Mouse (Mus musculus): ENCODE results near the gene Egfr. TPM values are rescaled to one million over a fixed set of nuclear protein-coding genes. Genes with fewer than 3 reads are reported as not detected.

The Egfr gene
- total RNA-seq, 2 experiments from 2014 or later, result 17.6 to 19.0 TPM

DNA sequence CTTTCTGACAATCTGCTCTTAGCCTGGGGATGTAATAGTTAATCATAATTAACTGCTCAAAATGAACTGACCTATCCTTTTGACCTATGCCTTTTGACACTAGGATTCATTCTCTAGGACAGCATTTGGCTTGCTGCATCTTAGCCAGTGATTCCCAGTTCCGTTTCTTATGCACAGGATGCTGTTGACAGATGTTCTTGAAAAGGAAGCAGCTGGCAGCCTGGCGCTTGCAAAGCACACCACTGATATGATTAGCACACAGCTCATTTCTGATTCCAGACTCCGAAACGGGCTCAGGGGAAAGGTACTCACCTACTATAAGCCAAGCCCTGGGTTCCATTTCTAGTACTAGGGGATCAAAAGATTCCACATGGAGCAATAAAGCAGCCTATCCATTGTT, 20.7 kb downstream of the Egfr start:
- no peak for DNase-seq (ENCODE audit: low spot score in 2 of 2)

DNA sequence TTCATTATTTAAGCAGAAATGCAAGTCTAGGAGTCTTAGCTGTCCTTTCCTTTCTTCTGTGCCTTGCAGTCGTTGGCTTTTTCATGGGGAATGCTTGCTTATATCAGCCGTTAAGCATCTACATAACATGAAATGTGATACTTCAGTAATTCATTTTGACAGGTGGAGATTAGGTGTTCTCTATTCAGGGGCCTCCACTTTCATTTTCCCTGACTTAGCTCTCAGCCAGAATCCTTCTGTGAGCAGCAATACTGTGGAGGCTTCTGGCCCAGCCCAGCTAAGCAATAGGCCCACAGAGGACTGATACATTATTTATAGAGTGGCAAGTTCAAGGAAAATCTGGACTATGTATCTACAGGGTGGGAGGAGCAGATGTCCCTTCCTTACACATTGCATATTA, 25.0 kb downstream of the Egfr start:
- DNase-seq (ENCODE audit: low spot score in 2 of 2), result no peak

- no peak for DNase-seq (ENCODE audit: low spot score in 2 of 2)
These were observed 29.6 kb downstream of the Egfr start for GRCm38 (mm10) chr11:16781604-16782003.

- DNase-seq (ENCODE audit: low spot score in 2 of 2), result no peak
These were observed 32.1 kb downstream of the Egfr start for GRCm38 (mm10) chr11:16783926-16784659.

DNA sequence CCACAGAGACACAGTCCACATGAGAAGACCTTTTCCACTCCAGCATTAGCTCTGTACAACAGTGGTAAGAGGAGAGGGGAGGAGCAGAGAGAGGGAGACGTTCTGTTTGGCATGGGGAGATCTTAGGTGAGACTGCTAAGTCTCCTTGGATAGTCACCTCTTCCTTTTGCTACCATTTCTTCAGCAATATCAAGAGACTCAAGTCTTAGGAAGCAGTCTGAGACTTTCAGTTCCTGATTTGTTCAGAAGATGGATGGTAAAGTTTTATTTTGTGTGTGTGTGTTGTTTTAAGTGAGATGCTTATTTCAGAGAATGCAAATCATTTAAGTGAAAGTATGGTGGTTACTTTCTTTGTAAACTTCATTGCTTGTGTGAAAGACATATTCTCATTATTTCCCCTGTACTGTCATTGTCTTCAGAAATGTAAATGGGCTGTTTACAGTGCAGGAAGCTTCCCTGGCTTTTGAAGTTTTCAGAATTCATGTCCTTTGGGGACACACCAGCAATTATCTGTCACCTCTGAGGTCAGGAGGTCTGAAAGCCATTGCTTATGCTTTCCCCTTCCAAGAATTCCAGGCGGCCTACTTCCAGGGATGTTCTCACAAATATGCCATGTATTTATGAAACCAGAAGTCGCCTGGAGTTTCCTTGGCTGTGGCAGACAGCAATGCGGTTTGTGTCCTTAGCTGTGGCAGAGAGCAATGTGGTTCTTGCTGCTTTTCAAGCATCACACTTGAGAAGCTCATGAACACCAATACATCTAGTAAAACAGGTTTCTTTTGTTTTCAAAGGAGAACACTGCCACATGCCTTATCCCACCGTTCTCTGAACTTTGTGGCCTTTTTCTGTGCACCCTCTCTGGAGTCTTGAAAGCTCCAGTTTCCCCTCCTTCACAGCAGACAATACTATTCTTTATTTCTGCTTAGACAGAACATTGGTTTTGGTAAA, 40.9 kb downstream of the Egfr start:
- no peak for DNase-seq (ENCODE audit: low spot score in 2 of 2)

GRCm38 (mm10) chr11:16795012-16795411, 43.0 kb downstream of the Egfr start:
- DNase-seq (ENCODE audit: low spot score in 2 of 2), result no peak

DNA sequence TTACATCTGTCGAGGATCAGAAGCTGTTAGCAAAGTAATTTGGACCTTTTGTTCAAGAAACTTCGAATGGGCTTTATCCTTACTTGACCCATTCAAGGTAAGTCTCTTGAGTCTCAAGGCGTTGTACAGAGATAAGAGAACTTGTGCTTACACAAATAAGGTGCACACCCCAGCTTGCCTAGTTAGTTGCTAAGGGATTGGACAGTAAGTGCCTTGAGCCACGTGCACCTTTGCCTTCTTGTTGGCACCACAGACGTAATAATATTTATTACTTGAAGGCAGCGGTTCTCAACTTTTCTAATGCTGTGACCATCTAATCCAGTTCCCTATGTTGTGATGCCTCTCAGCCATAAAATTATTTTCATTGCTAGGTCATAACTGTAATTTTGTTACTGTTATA, 43.5 kb downstream of the Egfr start:
- no peak for DNase-seq (ENCODE audit: low spot score in 2 of 2)

DNA sequence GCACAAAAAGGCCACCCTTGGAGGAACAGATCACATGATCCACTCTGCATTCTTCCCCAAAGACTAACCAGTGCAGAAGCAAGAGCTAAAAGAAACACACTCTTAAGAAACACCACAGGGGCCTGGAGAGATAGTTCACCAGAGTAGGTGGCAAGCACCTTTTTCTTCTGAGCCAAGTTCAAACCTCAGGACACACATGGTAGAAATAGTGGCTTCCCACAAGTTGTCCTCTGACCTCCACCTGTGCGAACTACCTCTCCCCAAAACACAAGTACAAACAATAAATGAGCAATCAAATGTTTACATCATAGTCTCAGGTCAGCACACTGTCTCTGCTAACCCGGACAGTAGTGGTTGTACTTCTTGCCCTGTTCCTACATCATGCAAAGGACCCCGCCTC, 45.5 kb downstream of the Egfr start:
- DNase-seq (ENCODE audit: low spot score in 2 of 2), result no peak

- DNase-seq (ENCODE audit: low spot score in 2 of 2), result peak in 1 of 2 experiments; percentile 70
These were observed 46.1 kb downstream of the Egfr start for GRCm38 (mm10) chr11:16798136-16798535.

DNA sequence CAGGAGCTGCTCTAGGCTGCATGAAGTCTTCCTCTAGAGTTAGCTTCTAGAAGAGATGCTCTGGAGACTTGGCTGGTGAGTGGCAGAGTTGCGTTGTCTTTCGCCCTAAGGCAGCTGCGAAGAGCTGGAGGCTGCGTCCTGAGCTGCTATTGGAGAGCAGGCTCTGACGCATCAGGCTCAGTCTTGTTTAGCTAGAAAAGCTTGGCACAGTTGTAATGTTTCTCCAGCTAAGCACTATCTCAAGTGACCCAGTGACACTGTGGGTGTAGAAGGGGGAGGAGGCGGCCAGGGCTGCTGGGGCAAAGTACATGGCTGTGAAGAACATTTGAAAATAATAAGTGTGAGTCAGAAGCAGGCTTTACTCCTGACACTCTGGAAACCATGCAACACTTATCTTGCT, 48.5 kb downstream of the Egfr start:
- no peak for DNase-seq (ENCODE audit: low spot score in 2 of 2)

DNA sequence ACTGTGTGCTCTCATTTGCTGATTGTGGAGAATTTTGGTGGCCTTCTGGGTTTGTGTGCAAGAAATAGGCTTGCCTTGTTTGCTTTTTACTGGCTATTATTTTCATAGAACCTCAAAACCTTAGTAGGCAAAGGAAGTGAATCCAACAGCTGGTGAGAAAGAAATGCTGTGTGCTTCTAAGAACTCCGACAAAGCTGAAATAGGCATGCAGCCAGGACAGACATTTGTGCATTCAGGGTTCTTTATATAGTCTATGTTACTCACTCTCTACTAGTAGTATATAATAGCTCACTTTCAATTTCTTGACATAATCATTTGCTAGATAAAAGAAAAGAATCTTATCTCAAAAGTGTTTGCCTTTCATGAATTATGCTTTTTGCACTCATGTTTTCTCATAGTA, 50.7 kb downstream of the Egfr start:
- no peak for DNase-seq (ENCODE audit: low spot score in 2 of 2)

DNA sequence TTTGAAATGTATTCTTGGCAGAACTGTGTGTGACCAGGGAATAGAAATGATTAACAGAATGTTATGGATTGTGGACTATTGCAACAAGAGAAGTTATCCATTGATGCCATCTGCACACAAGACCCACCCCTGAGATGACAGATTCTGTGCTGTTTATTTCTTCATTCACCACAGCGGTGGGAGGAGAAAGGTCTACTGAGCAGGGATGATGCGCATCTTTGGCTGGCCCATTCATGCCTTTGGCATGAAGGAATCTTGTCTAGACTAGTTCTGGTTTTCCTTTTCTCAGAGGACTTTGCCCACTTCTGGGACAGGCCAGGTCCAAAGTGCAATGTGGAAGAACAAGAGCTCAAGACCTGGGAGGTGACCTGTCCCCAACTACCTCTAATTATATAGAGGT, 52.0 kb downstream of the Egfr start:
- DNase-seq (ENCODE audit: low spot score in 2 of 2), result no peak

DNA sequence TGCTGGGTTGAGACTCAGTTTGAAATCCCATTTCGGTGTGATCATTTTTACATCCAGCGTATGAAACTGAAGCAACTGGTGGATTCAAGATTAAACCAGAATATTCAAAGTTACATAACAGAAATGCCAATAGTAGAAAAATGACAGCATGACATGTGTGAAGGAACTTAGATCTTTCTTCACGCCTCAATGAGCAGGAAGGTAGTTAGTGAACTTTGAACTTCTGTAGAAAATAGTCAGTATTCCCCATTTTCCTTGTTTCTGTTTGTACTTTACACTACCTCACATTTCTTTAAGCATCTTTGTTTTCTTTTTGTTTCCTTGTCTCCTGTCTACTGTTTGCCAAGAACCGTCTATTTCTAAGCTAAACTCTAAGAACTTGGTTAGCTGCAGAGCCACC, 53.9 kb downstream of the Egfr start:
- DNase-seq (ENCODE audit: low spot score in 2 of 2), result no peak

GRCm38 (mm10) chr11:16809161-16809967, 57.4 kb downstream of the Egfr start:
- DNase-seq (ENCODE audit: low spot score in 2 of 2), result no peak

- no peak for DNase-seq (ENCODE audit: low spot score in 2 of 2)
These were observed 58.1 kb downstream of the Egfr start for GRCm38 (mm10) chr11:16810086-16810485.

DNA sequence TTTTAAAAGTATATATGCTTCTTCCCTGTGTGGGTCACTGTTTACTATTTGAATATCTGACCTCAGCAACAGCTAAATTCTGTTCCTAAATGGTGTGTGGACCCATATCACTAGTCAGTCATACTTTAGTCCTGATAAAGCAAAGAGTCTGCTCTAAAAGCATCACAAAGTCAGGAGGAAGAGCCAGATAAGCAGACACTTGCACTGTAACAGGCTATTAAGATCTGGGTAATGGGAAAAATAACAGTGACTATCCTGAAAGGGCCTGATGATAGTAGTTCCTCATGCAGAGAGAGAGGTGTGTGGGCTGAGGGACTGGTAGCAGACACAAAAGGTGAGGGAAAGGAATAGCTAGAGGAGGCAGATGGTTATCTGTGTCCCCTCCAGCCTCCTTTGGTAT, 61.3 kb downstream of the Egfr start:
- DNase-seq (ENCODE audit: low spot score in 2 of 2), result no peak

- DNase-seq (ENCODE audit: low spot score in 2 of 2), result no peak
These were observed 64.4 kb downstream of the Egfr start for GRCm38 (mm10) chr11:16816414-16816813.

- DNase-seq (ENCODE audit: low spot score in 2 of 2), result no peak
These were observed 65.5 kb downstream of the Egfr start for GRCm38 (mm10) chr11:16817336-16818034.

- no peak for DNase-seq (ENCODE audit: low spot score in 2 of 2)
These were observed 67.4 kb downstream of the Egfr start for GRCm38 (mm10) chr11:16819424-16819823.

DNA sequence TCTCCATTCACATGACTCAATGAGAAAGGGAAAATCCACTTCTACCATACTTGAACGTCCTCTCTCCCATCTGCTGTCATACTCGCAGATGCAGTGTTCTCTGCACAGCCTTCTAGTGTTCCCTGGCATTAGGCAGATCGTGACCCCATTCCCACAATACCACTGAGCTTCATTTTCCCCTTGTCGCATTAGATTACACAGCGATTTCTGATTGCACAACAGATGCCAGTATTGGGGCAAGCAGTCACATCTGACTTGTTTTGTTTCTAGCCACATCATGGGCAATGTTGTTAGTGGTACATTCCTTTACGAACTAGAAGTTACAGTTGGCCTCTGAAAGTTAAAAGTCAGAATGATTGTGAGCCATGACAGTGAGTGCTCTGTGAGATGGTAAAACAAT, 68.1 kb downstream of the Egfr start:
- no peak for DNase-seq (ENCODE audit: low spot score in 2 of 2)

DNA sequence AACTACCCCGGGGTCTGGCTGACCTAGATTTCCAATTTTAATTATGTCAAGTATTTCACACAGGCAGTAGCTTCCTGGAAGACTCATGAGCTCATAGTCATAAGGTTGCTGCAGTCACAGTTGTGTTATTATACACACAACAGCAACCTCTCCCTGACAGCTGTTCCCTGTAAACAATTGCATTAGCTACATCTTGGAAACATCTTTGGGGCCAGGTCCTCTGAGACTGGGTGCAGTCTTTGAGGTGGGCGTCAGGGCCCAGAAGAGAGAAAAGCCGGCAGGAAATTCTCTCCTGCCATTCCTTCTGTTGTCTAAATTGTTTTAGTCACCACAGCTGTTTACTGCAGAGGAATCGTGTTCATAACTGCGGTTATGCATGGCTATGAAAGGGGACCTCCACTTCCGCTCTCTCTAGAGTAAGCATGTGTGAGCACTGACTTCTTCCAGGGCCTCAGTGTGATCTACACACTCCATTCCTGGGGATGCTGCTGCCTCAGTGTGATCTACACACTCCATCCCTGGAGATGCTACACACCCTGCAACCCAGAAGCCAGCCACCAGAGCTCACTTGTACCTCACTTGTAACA, 69.8 kb downstream of the Egfr start:
- no peak for DNase-seq (ENCODE audit: low spot score in 2 of 2)
